Mouse (Mus musculus) MEL (cell line): ENCODE results near the gene Rab1a.

Experiments
- E2F4 ChIP-seq: IDR thresholded peaks from 2 replicates; pipeline ENCODE4 v1.6.1; 2011; ENCODE audit warnings: low read depth, low read length, improper control_type of control experiment, borderline replicate concordance
- EP300 ChIP-seq, 2 experiments: IDR thresholded peaks; 2 replicates each; pipeline ENCODE4 v1.6.1; 2011; ENCODE audit warnings: improper control_type of control experiment in 2 of 2, low read length in 2 of 2, low read depth in 1 of 2, mild to moderate bottlenecking in 1 of 2
- MXI1 ChIP-seq: IDR thresholded peaks from 2 replicates; pipeline ENCODE4 v1.6.1; 2011; ENCODE audit warnings: mild to moderate bottlenecking, low read depth, low read length, improper control_type of control experiment
- MYC ChIP-seq: IDR thresholded peaks from 2 replicates; pipeline ENCODE4 v1.6.1; 2011; ENCODE audit warnings: low read depth, mild to moderate bottlenecking, low read length, improper control_type of control experiment, moderate library complexity

DNA sequence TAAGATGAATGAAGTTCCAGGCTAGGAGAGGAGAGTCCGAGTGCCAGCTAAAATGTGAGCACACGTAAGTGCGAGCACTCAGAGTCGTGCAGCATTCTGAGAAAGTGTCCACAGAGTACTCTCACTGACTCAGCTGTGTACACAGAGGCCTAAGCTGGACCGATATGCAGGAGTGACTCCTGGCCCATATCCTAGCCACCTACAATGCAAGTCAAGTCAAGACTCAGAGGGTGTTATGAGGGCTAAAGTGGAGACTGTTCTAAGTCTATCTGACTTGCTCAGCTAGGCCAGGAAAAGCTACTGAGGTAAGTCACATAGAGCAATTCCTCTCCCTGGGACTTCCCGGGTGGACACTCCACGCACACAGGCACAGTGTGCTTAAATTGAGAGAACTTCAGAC is 35.8 kb downstream of the Rab1a start:
- TF ChIP-seq MYC (no peak), EP300 (IDR thresholded peaks at IDR 0.05; ENCODE audit: low read depth in 1 of 2, low read length in 2 of 2) (no peak), E2F4 (no peak), MXI1 (no peak)
